Mouse (Mus musculus) mature B cell (primary cell): ENCODE data around the gene Slc6a18.

ENCODE experiments used
- in situ Hi-C: fragments of 300-500 bp; cut with MboI; formaldehyde crosslinking; loops from 2 replicates; pipeline ENCODE4 v1.14.3; 2019

Slc6a18 gene

DNA sequence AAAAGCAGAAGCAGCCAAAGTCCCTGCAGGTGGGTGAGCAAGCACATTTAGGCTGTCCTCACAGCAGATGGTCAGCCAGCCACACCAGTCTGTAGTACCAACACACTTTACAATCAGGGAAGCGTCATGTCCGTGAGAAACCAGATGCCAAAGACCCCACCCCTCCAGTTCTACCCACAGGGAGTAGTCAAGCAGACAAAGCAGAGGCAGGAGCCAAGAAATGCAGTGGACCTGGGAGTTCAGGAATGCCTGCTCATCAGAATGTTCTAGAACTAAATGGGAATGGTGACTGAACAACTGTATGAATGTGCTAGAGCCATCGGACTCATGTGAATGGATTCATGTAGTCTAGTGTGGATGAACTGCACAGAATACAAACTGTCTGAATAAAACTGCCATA, 9.8 kb upstream of the Slc6a18 start:
- in situ Hi-C loops, result no loop called here

DNA sequence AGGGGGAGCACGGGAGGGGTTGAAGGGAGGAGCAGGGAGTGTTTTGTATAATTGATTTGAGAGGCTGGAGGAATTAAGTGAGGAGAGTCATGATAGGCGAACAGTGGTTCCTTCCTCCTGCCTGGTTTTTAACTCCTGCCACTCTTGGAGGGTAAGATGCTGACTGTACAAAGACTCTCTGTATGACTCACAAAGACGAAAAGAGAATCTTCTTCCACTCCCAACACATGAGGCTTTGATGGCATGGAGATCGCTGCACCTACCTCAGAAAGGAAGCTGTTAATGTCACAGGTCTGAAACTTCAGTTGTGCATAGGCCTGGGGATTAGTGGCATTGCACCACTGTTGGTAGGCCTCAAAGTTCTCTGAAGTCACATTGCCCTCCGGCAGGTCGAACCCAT, 7.7 kb upstream of the Slc6a18 start:
- in situ Hi-C loops, result no loop called here

DNA sequence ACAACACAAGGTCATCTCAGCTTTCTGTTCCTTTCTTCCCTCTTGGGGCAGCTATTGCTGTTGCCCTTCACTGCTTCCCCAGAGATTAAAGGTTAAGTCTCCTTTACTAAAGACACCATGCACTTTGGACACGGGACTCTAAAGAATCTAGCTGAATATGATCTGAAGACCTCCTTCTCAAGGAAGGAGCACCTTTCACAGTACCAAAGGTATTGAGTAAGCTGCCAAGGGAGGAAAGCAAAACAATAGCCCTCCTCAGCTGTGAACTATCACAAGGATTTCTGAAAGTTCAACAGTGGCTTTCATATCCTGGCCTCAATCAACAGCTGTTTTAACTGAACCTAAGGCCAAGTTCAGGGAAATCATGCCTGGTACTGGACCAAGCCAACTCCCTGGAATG, 6.6 kb upstream of the Slc6a18 start:
- in situ Hi-C loops, result no loop called here

DNA sequence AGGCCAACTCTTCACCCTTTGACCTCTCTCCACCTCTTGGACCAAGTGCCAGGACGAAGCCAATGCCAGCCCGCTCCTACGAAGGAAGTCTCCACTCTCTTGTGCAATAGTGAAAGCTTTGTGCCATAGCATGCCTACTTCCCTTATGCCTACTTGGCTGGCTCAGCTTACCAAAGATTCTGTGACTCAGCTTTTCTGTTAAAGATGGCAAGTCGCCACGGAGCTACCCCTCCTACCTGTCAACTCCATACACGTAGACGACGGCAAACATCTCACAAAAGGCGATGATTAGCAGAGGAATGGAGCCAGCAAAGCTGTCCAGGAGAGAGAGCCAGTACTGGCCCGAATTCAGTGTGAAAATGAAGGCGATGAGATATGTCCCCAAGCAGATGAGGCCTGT, 5.9 kb upstream of the Slc6a18 start:
- in situ Hi-C loops, result no loop called here

DNA sequence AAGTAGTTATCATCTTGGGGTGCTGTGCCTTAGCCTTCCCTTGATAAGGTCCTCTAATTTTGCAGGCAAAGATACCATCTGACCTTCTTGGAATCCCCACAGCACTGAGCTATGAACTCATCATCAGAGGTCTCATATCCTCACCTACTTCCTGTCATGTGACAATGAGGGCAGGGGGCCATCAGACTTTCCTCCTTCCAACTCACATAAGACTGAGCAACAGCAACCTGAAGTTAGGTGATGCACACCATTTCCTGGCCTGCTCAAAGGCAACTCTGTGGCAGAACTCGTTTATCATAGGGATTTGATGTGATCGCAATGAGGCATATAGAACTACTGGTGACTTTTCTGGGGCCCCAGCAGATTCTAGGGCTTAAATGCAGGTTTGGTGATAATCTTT, 4.4 kb upstream of the Slc6a18 start:
- in situ Hi-C loops, result no loop called here

DNA sequence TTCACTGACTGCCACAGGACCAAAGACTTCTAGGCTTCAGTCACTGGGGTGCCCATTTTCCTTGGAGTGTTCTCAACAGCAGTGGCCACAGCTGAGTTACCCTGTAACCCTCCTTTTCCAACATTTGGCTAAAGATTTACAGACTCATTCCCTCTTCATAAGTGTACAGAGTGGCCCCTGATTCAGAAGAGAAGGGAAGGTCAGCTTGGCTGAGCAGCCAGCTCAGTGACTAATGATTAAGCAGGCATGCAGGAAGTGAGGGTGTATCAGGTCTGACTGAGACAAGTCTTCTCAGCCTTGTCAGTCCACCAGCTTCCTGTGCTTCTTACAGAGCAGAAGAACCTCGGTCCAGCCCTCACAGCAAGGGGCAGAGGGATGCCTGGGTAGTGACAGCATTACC, 2.6 kb upstream of the Slc6a18 start:
- in situ Hi-C loops, result no loop called here

DNA sequence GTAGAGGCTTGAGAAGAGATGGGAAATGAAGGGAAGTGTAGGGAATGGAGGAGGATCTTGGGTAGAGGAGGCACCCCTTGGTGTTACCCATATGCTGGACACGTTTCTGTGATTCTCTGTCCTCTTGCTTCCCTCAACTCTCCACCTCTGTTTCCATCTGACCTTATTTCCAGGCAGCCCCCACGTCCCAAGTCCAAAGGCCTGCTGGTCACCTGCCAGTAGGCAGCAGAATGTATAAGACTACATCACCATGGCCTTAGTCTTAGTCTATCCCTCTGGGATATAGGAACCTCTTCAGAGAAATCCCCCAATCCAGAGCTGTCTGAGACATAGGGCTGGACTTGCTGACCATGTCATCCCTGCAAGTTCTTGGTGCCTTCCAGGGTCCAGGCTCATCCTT, 1.5 kb upstream of the Slc6a18 start:
- in situ Hi-C loops, result no loop called here

DNA sequence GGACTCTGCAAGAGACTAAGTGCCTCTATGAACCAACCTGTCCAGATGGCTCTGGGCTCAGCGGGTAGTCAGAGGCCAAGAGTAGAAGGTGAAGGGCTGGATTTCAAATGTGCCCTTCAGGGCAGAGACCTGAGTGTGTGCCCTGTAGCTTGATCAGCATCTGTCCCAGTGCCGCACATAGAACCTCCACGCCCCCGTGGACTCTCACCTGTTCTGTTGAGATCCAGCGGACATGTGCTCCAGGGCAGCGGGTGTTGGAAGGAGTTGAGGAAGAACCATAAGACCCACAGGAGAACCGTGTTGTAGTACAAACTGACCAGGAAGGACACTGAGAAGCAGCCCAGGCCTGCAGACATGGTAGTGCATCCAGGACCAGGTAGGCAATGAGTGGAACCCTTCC, 2.7 kb downstream of the Slc6a18 start:
- in situ Hi-C loops, result no loop called here

DNA sequence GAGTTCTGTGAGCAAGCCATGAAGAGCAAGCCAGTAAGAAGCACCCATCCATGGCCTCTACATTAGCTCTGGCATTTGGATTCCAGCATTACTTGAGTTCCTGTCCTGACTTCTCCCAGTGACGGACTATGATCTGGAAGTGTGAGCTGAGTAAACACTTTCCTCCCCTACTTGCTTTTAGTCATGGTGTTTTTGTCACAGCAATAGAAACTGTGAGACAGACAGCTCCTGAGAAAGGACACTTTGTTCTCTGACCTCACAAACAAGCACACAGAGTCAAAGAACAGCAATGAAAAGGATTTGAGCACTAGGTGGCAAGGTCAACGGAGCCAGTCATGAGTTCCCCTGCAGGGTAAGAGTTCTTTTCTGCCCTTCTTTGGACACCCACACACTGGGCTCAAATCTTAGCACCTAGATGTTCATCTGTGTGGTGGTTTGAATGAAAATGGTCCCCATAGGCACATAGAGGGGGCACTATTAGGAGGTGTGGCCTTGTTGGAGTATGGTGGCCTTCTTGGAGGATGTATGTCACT, 17.6 kb downstream of the Slc6a18 start:
- in situ Hi-C loops, result no loop called here

DNA sequence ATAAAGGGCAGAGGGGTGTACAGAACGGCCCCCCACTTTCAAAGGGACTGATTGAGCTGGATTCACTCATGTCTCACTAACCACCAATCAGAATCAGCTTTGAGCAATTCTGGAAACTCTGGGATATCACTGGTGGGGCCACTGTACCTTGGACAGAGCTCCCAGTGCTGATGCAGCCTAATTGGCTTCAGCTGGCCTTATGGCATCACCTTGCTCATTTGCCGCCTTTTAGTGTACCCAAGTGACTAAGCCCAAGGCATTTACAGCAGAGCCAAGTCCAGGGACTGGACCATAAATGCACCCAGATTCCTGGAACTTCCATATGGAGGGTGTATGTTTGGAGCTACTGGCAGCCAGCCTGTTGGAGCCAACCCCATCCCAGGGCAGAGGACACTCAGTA, 18.9 kb downstream of the Slc6a18 start:
- in situ Hi-C loops, result no loop called here

DNA sequence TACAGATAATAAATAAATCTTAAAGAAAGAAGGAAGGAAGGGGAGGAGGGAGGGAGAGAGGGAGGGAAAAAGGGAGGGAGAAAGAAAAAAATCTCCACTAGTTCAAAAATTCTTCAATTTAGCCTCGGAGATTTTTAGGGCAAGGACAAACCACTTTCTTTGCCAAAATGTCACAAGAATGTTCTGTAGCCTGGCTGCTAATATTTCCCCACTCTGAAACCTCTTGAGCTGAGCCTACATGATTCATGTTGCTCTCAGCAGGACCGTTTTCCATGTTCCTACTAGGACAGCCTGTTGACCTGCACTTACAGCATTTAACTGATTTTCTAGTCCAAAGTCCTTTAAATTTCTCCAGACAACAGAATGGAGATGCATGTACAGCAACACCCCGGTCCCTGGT, 22.8 kb downstream of the Slc6a18 start:
- in situ Hi-C loops, result no loop called here

DNA sequence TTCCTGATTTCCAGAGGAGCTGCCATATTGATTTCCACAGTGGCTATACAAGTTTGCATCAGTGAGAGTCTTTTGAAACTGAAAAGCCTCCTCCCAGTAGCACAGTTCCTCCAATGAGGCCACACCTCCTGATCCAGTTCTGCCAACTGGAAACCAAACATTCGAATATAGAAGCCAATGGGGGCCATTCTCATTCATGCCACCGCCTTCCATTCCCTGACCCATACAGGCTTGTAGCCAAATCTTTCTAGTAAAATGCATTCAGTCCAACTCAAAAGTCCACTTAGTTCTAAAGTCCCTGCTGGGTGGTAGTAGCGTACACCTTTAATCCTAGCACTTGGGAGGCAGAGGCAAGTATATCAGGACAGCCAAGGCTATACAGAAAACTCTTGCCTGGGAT, 24.6 kb downstream of the Slc6a18 start:
- in situ Hi-C loops, result no loop called here

DNA sequence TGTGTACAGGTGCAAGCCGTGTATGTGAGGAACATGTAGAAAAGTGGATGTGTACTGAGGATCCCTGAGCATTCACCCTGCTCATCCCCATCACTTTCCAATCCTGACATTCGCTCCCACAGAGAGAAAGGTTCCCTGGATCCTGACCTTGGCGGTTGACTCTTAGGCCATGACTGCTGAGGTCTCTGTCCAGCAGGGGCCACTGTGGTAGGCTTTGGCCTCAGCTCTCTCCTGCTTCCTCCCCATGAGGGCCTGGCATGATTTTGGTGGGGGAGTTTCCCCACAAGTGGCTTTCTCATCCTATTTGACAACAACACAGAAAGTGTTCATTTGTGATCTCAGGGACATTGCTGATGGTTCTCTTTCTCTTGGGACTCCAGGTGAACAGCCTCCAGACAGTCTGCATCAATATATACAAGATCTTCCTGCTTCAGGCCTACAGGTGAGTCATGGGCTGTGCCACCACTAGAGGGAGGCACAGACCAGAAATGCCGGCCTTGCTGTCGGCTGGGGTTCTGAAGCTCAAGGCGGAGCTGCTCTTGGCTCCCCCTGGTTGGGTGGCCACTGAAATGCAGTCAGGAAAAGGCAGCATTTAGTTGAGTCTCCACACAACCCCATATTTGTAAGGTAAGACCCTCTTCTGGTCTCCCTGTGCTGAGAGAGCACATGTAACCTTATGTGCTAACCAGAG, 31.3 kb downstream of the Slc6a18 start:
- in situ Hi-C loops, result no loop called here

DNA sequence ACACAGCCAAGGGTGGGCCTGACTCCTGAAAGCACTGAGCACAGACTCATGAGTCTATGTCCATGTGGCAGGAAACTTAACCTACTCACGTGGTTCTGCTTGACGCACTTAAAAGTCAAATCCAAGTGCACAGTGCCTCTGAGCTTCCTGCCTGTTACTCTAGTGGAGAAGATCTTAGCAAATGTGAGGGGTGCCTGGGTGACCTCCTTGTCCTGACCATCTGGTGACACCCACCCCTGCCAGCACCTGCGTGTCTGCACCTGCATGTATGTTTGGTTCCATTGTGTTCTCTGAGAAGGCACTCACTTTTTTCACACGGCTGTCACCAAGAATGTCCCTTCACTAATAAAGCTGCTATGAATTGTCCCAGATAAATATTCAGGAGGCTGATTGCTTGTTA, 36.5 kb downstream of the Slc6a18 start:
- in situ Hi-C loops, result no loop called here

DNA sequence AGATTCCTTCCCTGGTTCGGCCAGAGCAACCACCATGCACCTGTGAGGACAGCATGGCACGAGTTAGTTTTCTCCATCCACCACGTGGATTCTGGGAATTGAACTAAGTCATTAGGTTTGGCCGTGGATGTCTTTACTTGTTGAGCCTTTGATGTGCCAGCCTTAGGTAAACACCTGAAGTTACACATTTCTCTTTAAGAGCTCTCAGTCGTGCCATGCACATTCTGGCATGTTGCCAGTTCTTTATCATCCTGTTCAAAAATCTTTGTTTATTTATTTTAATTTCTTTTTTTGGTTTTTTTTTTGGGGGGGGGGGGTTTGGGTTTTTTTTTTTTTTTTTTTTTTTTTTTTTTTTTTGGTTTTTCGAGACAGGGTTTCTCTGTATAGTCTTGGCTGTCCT, 40.0 kb downstream of the Slc6a18 start:
- in situ Hi-C loops, result no loop called here

DNA sequence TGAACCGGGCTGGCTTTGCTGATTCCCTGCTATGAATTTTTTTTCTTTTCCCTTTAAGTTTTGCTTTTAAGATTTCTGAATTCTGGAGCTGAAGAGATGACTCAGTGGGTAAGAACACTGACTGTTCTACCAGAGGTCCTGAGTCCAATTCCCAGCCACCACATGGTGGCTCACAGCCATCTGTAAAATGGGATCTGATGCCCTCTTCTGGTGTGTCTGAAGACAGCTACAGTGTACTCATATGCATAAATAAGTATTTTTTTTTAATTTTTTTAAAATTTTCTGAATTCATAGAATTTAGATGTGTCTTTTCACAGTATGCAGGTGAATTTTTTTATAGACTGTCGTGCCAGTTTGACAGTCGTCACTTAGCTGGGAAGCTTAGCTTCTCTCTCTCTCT, 46.0 kb downstream of the Slc6a18 start:
- in situ Hi-C loops, result no loop called here

DNA sequence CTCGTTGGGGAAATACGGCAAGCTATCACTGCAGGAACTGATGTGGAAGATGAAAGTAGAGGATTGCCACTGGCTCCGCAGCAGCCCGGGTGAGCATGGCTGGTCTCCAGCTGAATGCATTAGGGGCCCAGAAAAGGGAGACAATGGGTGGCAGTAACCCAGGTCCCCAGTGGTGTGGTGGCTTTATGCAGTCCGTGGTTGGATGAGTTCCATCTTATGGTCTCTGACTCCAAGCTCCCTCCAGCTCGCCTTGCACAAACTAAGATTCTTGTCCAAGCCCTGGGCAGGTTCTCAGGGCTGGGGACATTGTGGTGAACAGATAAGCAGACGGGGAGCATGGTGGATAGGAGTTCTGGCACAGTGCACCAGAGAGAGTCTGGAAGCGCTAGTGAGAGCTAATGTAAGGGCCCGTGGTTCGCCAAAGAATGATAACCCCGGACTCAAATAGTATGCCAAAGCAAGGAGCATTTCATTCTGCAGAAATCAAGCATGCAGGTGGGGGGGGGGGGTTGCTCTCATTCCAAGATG, 49.2 kb downstream of the Slc6a18 start:
- in situ Hi-C loops, result no loop called here

DNA sequence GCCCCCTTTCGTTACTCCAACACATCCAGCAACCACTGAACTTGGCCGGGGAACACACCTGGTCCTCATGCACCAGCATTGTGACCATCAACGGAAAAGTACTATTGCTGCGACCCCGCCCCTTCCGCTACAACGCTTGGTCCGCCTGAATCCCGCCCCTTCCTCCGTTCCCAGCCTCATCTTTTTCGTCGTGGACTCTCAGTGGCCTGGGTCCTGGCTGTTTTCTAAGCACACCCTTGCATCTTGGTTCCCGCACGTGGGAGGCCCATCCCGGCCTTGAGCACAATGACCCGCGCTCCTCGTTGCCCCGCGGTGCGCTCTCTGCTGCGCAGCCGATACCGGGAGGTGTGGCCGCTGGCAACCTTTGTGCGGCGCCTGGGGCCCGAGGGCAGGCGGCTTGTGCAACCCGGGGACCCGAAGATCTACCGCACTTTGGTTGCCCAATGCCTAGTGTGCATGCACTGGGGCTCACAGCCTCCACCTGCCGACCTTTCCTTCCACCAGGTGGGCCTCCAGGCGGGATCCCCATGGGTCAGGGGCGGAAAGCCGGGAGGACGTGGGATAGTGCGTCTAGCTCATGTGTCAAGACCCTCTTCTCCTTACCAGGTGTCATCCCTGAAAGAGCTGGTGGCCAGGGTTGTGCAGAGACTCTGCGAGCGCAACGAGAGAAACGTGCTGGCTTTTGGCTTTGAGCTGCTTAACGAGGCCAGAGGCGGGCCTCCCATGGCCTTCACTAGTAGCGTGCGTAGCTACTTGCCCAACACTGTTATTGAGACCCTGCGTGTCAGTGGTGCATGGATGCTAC, 50.9 kb downstream of the Slc6a18 start, which contains the start of gene Tert:
Tert (plus strand) TSS at position 167 of the 805 bp plus-strand sequence.
- in situ Hi-C loops, result no loop called here

DNA sequence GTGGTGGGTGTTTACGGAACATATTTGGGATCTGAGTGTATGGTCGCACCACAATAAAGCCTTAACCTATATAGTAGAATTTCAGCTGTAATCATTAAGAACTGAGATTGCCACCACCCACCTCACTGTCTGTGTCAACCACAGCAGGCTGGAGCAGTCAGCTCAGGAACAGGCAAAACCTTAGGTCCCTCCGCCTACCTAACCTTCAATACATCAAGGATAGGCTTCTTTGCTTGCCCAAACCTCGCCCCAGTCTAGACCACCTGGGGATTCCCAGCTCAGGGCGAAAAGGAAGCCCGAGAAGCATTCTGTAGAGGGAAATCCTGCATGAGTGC, 51.4 kb downstream of the Slc6a18 start:
- in situ Hi-C loops, result no loop called here

DNA sequence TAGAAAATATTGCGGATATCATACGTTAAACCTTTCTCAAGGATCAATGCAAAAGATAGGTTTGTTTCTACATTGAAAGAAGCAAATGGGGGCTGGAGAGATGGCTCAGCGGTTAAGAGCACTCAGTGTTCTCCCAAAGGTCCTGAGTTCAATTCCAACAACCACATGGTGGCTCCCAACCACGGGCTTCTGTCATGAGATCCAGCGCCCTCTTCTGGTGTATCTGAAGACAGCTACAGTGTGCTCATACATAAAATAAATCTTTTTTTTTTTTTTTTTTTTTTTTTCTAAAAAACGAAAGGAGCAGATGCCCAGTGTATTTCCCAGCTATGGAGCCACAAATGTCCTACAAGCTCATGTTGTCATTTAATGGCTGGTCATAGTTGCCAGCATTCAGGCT, 57.2 kb downstream of the Slc6a18 start:
- in situ Hi-C loops, result no loop called here

DNA sequence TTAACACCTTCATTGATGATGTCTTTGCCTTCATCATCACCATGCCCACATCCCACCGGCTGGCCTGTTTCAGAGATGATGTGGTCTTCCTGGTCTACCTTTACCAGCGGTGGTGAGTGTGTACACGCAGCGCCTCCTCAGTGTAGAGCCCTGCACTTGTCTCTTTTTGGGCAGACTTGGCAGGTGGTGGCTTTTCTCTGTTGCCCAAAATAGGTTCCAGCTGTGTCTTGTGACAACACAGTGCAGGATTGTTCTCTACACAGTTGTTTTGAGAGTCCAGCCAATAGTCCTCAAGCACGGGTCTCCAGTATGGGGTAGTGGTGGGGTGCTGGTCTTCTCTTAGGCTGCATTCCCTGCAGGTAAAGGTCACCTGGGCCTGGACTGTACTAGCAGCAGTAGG, 59.4 kb downstream of the Slc6a18 start:
- in situ Hi-C loops, result no loop called here
